ENCODE assay signal across 8 mouse cellular contexts in genomic region chr8:120563851-120564837, GRCm38 (mm10). TPM values are rescaled to one million over a fixed set of nuclear protein-coding genes. Genes with fewer than 3 reads are reported as not detected.
DNase-seq lines count a peak whose midpoint lies in the region; ATAC-seq and TF ChIP-seq lines count a peak whose summit lies in the region.

No protein-coding gene starts in this region.

- no peaks in the 10 kb centered on the region for H3K27me3 ChIP-seq in heart, embryonic 11.5 days (ENCODE audit: control insufficient read depth, insufficient read depth, low read length)
- no peaks in the 10 kb centered on the region; the same call in 1 of the 2 replicates for H3K27me3 ChIP-seq in kidney, embryonic 14.5 days (ENCODE audit: control insufficient read depth, insufficient read depth, low read length)
- H3K27me3 ChIP-seq in liver, embryonic 15.5 days, result no peaks in the 10 kb centered on the region

- peaks cover 28% of the 10 kb centered on the region for H3K36me3 ChIP-seq in heart, embryonic 11.5 days (ENCODE audit: control insufficient read depth, insufficient read depth, low read length)
- peaks cover 30% of the 10 kb centered on the region for H3K36me3 ChIP-seq in kidney, embryonic 14.5 days (ENCODE audit: control insufficient read depth, insufficient read depth, low read length)
- H3K36me3 ChIP-seq in liver, embryonic 15.5 days (replicated peaks), result peaks cover 97% of the 10 kb centered on the region

- peak; percentile 63 for ATAC-seq in heart, embryonic 11.5 days (replicated peaks; ENCODE audit: insufficient number of reproducible peaks, low FRiP score, low TSS enrichment)
- peak; percentile 19; the same call in 1 of the 2 replicates for ATAC-seq in kidney, embryonic 14.5 days (ENCODE audit: low FRiP score, low TSS enrichment)
- ATAC-seq in liver, embryonic 15.5 days (ENCODE audit: insufficient read depth), result peak; percentile 40

- peaks cover 17% of the 10 kb centered on the region for H3K4me1 ChIP-seq in embryonic fibroblast, embryonic 13.5 days (ENCODE audit: control insufficient read depth, insufficient read depth, low read length)
- peaks cover 66% of the 10 kb centered on the region for H3K4me1 ChIP-seq in heart, embryonic 11.5 days (ENCODE audit: control insufficient read depth, insufficient read depth, low read length)
- H3K4me1 ChIP-seq in kidney, embryonic 14.5 days (ENCODE audit: control insufficient read depth, insufficient read depth, low read length), result peaks cover 55% of the 10 kb centered on the region
- H3K4me1 ChIP-seq in liver, embryonic 15.5 days (replicated peaks), result peaks cover 43% of the 10 kb centered on the region

- DNase-seq in CD4-positive helper T cell, adult 2 months (ENCODE audit: low read depth, low spot score), result peak; percentile 46
- DNase-seq in adrenal gland, adult 18-20 months (ENCODE audit: low spot score in 2 of 2), result peak; percentile 76 to 83
- peak; percentile 72 to 82 for DNase-seq in natural killer cell, adult 2 months (ENCODE audit: low spot score in 2 of 2)
- DNase-seq in telencephalon, adult 2 months (ENCODE audit: low read depth, low spot score), result peak; percentile 70

- WGBS in heart, embryonic 11.5 days (ENCODE audit: insufficient replicate concordance), result 22% methylated on average over 20 of the region's 20 CpGs
- WGBS in kidney, embryonic 14.5 days, result 37% methylated on average over 20 of the region's 20 CpGs
- WGBS in liver, embryonic 15.5 days (ENCODE audit: insufficient replicate concordance), result 59% methylated on average over 20 of the region's 20 CpGs

- no peak for TF ChIP-seq POLR2A in embryonic fibroblast, embryonic 13.5 days (IDR thresholded peaks at IDR 0.05; ENCODE audit: low read depth, low read length)

- peak overlapping the region; percentile 91 for H3K27ac ChIP-seq in embryonic fibroblast, embryonic 13.5 days (ENCODE audit: insufficient read depth, low read length)
- peak overlapping the region; percentile 95 for H3K27ac ChIP-seq in heart, embryonic 11.5 days (ENCODE audit: low read depth, low read length)
- H3K27ac ChIP-seq in kidney, embryonic 14.5 days (ENCODE audit: low read depth, low read length), result peak overlapping the region; percentile 86
- peak overlapping the region; percentile 42 for H3K27ac ChIP-seq in liver, embryonic 15.5 days (replicated peaks)

- H3K4me2 ChIP-seq in heart, embryonic 11.5 days, result peak overlapping the region; percentile 51
- no peak overlapping the region for H3K4me2 ChIP-seq in kidney, embryonic 14.5 days (replicated peaks; ENCODE audit: low read depth, low read length)
- H3K4me2 ChIP-seq in liver, embryonic 15.5 days, result no peak overlapping the region

- peak overlapping the region; percentile 52; the same call in 1 of the 2 replicates for H3K9ac ChIP-seq in heart, embryonic 11.5 days (ENCODE audit: low read depth, low read length)
- 0 out of 2 replicates have a peak overlapping the region, but pooled peaks have one; percentile 31 for H3K9ac ChIP-seq in kidney, embryonic 14.5 days (ENCODE audit: low read depth, low read length)
- H3K9ac ChIP-seq in liver, embryonic 15.5 days, result no peak overlapping the region

- no peaks in the 10 kb centered on the region for H3K9me3 ChIP-seq in heart, embryonic 11.5 days (replicated peaks; ENCODE audit: control insufficient read depth, low read length)
- no peaks in the 10 kb centered on the region for H3K9me3 ChIP-seq in kidney, embryonic 14.5 days (ENCODE audit: control insufficient read depth, low read length)
- no peaks in the 10 kb centered on the region for H3K9me3 ChIP-seq in liver, embryonic 15.5 days (replicated peaks)

- H3K4me3 ChIP-seq in embryonic fibroblast, embryonic 13.5 days (ENCODE audit: insufficient read depth, low read length), result no peak overlapping the region
- H3K4me3 ChIP-seq in heart, embryonic 11.5 days (ENCODE audit: low read depth, low read length), result peak overlapping the region; percentile 4
- no peak overlapping the region for H3K4me3 ChIP-seq in kidney, embryonic 14.5 days (ENCODE audit: low read length)
- no peak overlapping the region for H3K4me3 ChIP-seq in liver, embryonic 15.5 days (replicated peaks)

- TF ChIP-seq CTCF in embryonic fibroblast, embryonic 13.5 days (IDR thresholded peaks at IDR 0.05; ENCODE audit: borderline replicate concordance, insufficient read depth, low read length), result no peak

RNA-seq across cellular contexts. Expression of gene Gins2, which starts 25.0 kb away (rescaled TPM):
- total RNA-seq in adrenal gland, adult 18-20 months (2021), result 1 to 10 TPM; 4.6 to 5.0 TPM
- 31.3 and 33.7 TPM in 2 replicates for polyA plus RNA-seq in embryonic fibroblast, embryonic 13.5 days (2011; ENCODE audit: insufficient read length, low read depth, missing spikeins)
- 81.8 and 82.7 TPM in 2 replicates for polyA plus RNA-seq in heart, embryonic 11.5 days (2014; fragmentation: Nextera tagmentation; extraction: Ambion mirVana)
- 118 and 145 TPM in 2 replicates for polyA plus RNA-seq in kidney, embryonic 14.5 days (2014; fragmentation: Nextera tagmentation; extraction: Ambion mirVana)
- polyA plus RNA-seq in liver, embryonic 15.5 days (2015; fragmentation: Nextera tagmentation; extraction: Ambion mirVana), result 50.1 and 52.3 TPM in 2 replicates

Comparison
In these comparisons a context has a peak if more than half of its experiments do, and no peak if none do; other contexts are left out.
1. H3K27ac ChIP-seq: peak in every context shown above with its lines; median percentile 95 in heart, embryonic 11.5 days; 91 in embryonic fibroblast, embryonic 13.5 days; 86 in kidney, embryonic 14.5 days; 42 in liver, embryonic 15.5 days.